Mouse (Mus musculus) limb, embryonic 11.5 days (tissue): ENCODE data around the gene Gm21987. TPM values are rescaled to one million over a fixed set of nuclear protein-coding genes. Genes with fewer than 3 reads are reported as not detected.
A peak's percentile ranks its signal among the peaks of the same experiment; 100 is the strongest.

Source experiments
- ATAC-seq: fragments of 200-750 bp; cut with Nextera tagmentation; 2 replicates; pipeline ENCODE4 v1.8.0; 2017; ENCODE audit warnings: low read depth; ENCODE audit not compliant: insufficient number of reproducible peaks, low FRiP score, low TSS enrichment
- DNase-seq: peaks from one replicate; pipeline ENCODE4 v3.0.0-alpha.2; 2015; ENCODE audit warnings: low spot score
- H3K27ac ChIP-seq: fragments of 300-500 bp; sonication (generic); replicated peaks from 2 replicates; pipeline ENCODE4 v1.5.1; 2014; ENCODE audit warnings: low read depth, mild to moderate bottlenecking, low read length
- H3K27me3 ChIP-seq: fragments of 300-500 bp; sonication (generic); 2 replicates; pipeline ENCODE4 v1.6.1; 2014; ENCODE audit warnings: mild to moderate bottlenecking, low read length, mixed read lengths; ENCODE audit not compliant: control insufficient read depth, insufficient read depth
- H3K36me3 ChIP-seq: fragments of 300-500 bp; sonication (generic); 2 replicates; pipeline ENCODE4 v1.6.1; 2014; ENCODE audit warnings: mild to moderate bottlenecking, low read length, moderate library complexity, mixed read lengths; ENCODE audit not compliant: control insufficient read depth, insufficient read depth
- H3K4me1 ChIP-seq: fragments of 300-500 bp; sonication (generic); 2 replicates; pipeline ENCODE4 v1.6.1; 2014; ENCODE audit warnings: low read length, mixed read lengths; ENCODE audit not compliant: control insufficient read depth, insufficient read depth
- H3K4me2 ChIP-seq: fragments of 300-500 bp; sonication (generic); 2 replicates; pipeline ENCODE4 v1.6.1; 2014; ENCODE audit warnings: low read depth, mild to moderate bottlenecking, moderate library complexity; ENCODE audit not compliant: severe bottlenecking
- H3K4me3 ChIP-seq: fragments of 300-500 bp; sonication (generic); 2 replicates; pipeline ENCODE4 v1.5.1; 2014; ENCODE audit warnings: low read depth, low read length
- H3K9ac ChIP-seq: fragments of 300-500 bp; sonication (generic); 2 replicates; pipeline ENCODE4 v1.6.1; 2014; ENCODE audit warnings: mild to moderate bottlenecking, low read length
- H3K9me3 ChIP-seq: fragments of 300-500 bp; sonication (generic); 2 replicates; pipeline ENCODE4 v1.6.1; 2016; ENCODE audit warnings: low read length; ENCODE audit not compliant: control insufficient read depth
- WGBS: fragments of 180-500 bp; shearing (Covaris S2); extraction: QIAGEN DNeasy Blood & Tissue Kit; methylation state at CpG from one replicate; pipeline ENCODE4 v1.1.7; 2014; 5-methylcytosine and 5-hydroxymethylcytosine counted together
- polyA plus RNA-seq: library from polyadenylated mRNA; unstranded; fragments of >200 nt; fragmentation: Nextera tagmentation; extraction: Ambion mirVana; gene quantifications from 2 replicates; pipeline ENCODE4 v1.2.1, GENCODE M21; 2014

Gene Gm21987
- polyA plus RNA-seq, 1 experiment from 2014 or later = not detected

DNA sequence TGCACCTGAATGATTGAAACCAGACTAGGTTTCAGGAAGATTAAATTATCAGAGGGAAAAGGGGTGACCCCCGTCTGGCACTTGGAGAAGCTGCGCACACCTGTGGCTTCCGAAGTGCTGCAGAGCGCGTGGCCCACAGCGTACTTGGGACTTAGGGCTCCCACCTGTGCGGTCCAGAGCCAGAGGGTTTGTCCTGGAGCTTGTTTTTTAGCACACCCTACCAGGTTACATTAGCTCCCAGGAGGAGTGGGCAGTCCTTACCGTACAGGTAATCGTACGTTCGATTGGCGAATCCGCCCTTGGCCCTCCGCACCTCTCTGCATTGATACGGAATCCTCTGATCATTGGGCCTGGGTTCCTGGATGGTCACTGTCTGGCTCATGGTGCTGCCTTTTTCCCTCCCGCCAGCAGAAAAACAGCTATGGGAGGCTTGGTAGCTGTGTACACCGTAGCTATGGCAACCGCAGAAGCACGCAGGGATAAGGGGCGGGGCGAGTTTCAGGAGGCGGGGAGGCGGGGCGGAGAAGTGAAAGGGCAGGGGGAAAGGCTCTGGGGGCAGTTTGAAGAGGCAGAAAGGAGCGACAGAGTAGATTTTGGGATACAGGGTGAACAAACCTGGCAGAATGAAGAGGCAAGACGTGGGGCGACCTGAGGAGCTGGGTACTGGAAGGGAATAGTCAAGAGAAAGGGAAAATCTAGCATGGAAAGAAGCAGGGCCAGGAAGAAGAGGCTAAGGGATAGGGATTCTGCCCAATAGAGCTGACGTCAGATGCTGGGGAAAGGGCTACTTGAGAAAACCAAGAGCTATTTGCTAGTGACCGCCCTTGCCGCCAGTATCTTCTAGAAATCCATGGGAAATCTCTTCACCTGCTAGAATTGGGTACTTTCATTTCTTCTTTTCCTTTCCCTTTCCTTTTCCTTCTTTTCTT is 5.2 kb upstream of the Gm21987 start, which contains the start of gene Maats1:
Gene Maats1, minus strand, starts transcription at position 748 of the 929 bp plus-strand sequence.
- H3K27ac ChIP-seq = no peak within 1 kb of the TSS

DNA sequence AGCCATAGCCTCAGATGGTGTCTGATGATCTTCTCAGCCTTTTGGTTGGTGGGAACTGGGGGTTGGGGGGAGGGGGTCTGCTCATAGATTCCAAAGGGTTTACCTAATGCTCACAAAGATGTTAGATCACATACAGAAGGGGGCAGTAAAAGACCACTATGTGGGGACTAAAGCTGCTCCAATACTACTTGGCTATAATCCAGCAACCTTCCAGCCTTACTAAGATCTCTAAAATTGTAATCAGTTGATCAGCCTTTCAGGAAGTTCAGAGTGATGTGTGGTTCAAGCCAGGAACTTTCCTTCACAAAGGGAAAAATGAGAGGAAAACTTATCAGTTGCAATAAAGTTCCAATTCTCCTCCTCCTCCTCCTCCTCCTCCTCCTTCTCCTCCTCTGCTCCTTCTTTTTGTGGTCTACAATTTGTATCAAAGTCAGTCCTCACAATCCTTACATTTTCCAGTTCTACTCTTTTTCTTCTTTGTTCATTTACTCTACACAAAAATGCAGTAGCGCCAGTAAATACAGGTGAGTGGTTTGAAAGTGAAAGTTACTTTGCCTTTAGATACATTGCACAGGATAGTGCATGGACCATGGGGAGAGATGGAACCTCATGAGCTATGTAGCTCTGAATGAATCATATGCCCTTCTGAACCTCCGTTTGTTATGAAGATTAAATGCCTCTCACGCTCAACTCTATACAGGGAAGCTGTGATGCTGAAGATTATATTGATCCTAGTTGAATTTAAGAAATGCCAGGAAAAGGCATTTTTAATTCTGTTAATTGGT is 1.7 kb upstream of the Gm21987 start:
- DNase-seq (no peak), ATAC-seq (no peak)
- H3K4me2 ChIP-seq = no peak overlapping the region
- 79% methylated on average over 3 of the region's 3 CpGs for WGBS
- H3K27ac ChIP-seq = no peak overlapping the region
- no peak overlapping the region for H3K9ac ChIP-seq
- no peak overlapping the region for H3K4me3 ChIP-seq
- no peaks in the 10 kb centered on the region for H3K9me3 ChIP-seq
- no peaks in the 10 kb centered on the region for H3K36me3 ChIP-seq
- H3K4me1 ChIP-seq = peaks cover 6% of the 10 kb centered on the region
- H3K27me3 ChIP-seq = no peaks in the 10 kb centered on the region

More for the DNA sequence above, 5.2 kb upstream of the Gm21987 start, which contains the start of gene Maats1:
- ATAC-seq (peak; percentile 91), DNase-seq (peak; percentile 86)
- Histone ChIP-seq H3K4me2 (peak within 1 kb of the TSS; percentile 65), H3K36me3 (no peaks in the 10 kb centered on the region), H3K9ac (peak within 1 kb of the TSS; percentile 43), H3K9me3 (no peaks in the 10 kb centered on the region), H3K4me1 (0 out of 2 replicates have a peak, but pooled peaks cover 2% of the 10 kb centered on the region), H3K27me3 (no peaks in the 10 kb centered on the region), H3K4me3 (peak within 1 kb of the TSS; percentile 29)
- WGBS = 10% methylated on average over 30 of the region's 30 CpGs

GRCm38 (mm10) chr16:38347588-38347987 is 748 bp downstream of the Gm21987 start:
- Histone ChIP-seq H3K4me1 (peaks cover 4% of the 10 kb centered on the region), H3K36me3 (peaks cover 2% of the 10 kb centered on the region), H3K9me3 (no peaks in the 10 kb centered on the region), H3K9ac (no peak overlapping the region), H3K4me3 (peak overlapping the region; percentile 59), H3K27me3 (no peaks in the 10 kb centered on the region), H3K4me2 (peak overlapping the region; percentile 46), H3K27ac (no peak overlapping the region)
- 69% methylated on average over 6 of the region's 6 CpGs for WGBS
- ATAC-seq = no peak
- DNase-seq = no peak

GRCm38 (mm10) chr16:38348217-38348761 is 1.4 kb downstream of the Gm21987 start:
- DNase-seq = no peak
- WGBS = 92% methylated on average over 9 of the region's 9 CpGs
- H3K4me2 ChIP-seq = no peak overlapping the region
- H3K27ac ChIP-seq = no peak overlapping the region
- H3K4me3 ChIP-seq = no peak overlapping the region
- peaks cover 2% of the 10 kb centered on the region for H3K36me3 ChIP-seq
- H3K27me3 ChIP-seq = no peaks in the 10 kb centered on the region
- H3K9me3 ChIP-seq = no peaks in the 10 kb centered on the region
- peaks cover 4% of the 10 kb centered on the region for H3K4me1 ChIP-seq
- no peak for ATAC-seq
- no peak overlapping the region for H3K9ac ChIP-seq

GRCm38 (mm10) chr16:38349881-38350280 is 3.0 kb downstream of the Gm21987 start:
- H3K27ac ChIP-seq = no peak overlapping the region
- no peaks in the 10 kb centered on the region for H3K9me3 ChIP-seq
- ATAC-seq (no peak), DNase-seq (no peak)
- no peak overlapping the region for H3K4me3 ChIP-seq
- H3K4me1 ChIP-seq = peaks cover 4% of the 10 kb centered on the region
- peaks cover 2% of the 10 kb centered on the region for H3K36me3 ChIP-seq
- 89% methylated on average over 2 of the region's 2 CpGs for WGBS
- H3K27me3 ChIP-seq = no peaks in the 10 kb centered on the region
- no peak overlapping the region for H3K4me2 ChIP-seq
- H3K9ac ChIP-seq = no peak overlapping the region

- ATAC-seq = no peak
- peaks cover 2% of the 10 kb centered on the region for H3K36me3 ChIP-seq
- WGBS = 79% methylated on average over 7 of the region's 7 CpGs
- no peaks in the 10 kb centered on the region for H3K27me3 ChIP-seq
- H3K4me1 ChIP-seq = peaks cover 4% of the 10 kb centered on the region
- no peak overlapping the region for H3K4me2 ChIP-seq
- H3K27ac ChIP-seq = no peak overlapping the region
- no peak for DNase-seq
- H3K4me3 ChIP-seq = no peak overlapping the region
- H3K9me3 ChIP-seq = no peaks in the 10 kb centered on the region
- H3K9ac ChIP-seq = no peak overlapping the region
Observed at GRCm38 (mm10) chr16:38350361-38350855, 3.6 kb downstream of the Gm21987 start.

DNA sequence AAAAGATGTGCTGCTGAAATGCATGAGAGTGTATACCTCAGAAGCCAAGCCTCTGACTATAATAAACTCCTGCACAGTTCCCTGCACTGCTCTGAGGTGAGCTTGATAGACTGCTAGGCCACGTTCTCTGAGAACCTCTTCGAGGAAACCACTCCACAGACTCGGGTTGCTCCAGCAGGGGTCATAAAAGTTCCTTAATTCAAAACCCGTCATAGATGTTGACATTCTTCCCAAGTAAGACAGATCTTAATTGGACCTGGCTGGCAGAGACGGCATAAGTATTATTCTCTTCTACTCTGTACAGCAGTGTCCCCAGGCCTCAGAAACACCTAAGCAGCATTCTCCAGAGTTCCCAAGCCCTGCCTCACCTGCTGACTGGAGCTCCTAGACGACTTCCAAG is 4.1 kb downstream of the Gm21987 start:
- no peak overlapping the region for H3K4me3 ChIP-seq
- H3K9ac ChIP-seq = no peak overlapping the region
- no peaks in the 10 kb centered on the region for H3K27me3 ChIP-seq
- H3K27ac ChIP-seq = no peak overlapping the region
- H3K36me3 ChIP-seq = peaks cover 2% of the 10 kb centered on the region
- no peak overlapping the region for H3K4me2 ChIP-seq
- H3K9me3 ChIP-seq = no peaks in the 10 kb centered on the region
- ATAC-seq = no peak
- no peak for DNase-seq
- peaks cover 4% of the 10 kb centered on the region for H3K4me1 ChIP-seq
- WGBS = 76% methylated on average over 6 of the region's 6 CpGs

- Histone ChIP-seq H3K4me3 (no peak overlapping the region), H3K9ac (no peak overlapping the region), H3K9me3 (no peaks in the 10 kb centered on the region), H3K4me2 (no peak overlapping the region), H3K36me3 (peaks cover 2% of the 10 kb centered on the region), H3K27ac (no peak overlapping the region), H3K27me3 (no peaks in the 10 kb centered on the region), H3K4me1 (peaks cover 4% of the 10 kb centered on the region)
- WGBS = 95% methylated on average over 7 of the region's 7 CpGs
- DNase-seq (no peak), ATAC-seq (no peak)
Observed at GRCm38 (mm10) chr16:38352031-38352430, 5.2 kb downstream of the Gm21987 start.
